Comparison of ENCODE assay signal across 9 mouse cellular contexts in genomic region chr5:125520930-125521590, GRCm38 (mm10). TPM values are rescaled to one million over a fixed set of nuclear protein-coding genes. Genes with fewer than 3 reads are reported as not detected.
DNase-seq lines count a peak whose midpoint lies in the region; ATAC-seq lines count a peak whose summit lies in the region.
"Had no signal": no experiment of that assay in that cellular context is flagged by ENCODE, and none has a peak within 500 bp of the region (broad histone marks: within the 10 kb centered on the region; RNA-seq: fewer than 3 reads in every experiment).

No protein-coding gene starts in this region.

- DNase-seq in kidney, adult 9 months: peak; percentile 67
- no peak for DNase-seq in kidney, postnatal 10 days
- peak; percentile 78 for DNase-seq in R1 (ENCODE audit: low read depth, low spot score)
- DNase-seq in lung, postnatal 25 days (ENCODE audit: low spot score): peak; percentile 33
- DNase-seq in cerebellum, adult 9-11 months: no peak
- DNase-seq in urinary bladder, adult 18-20 months (ENCODE audit: low spot score in 2 of 2): no peak
- no peak for DNase-seq in Muller cell, postnatal 12 days (ENCODE audit: inconsistent ontology term)

- ATAC-seq in hematopoietic stem cell, adult 5-6 weeks (replicated peaks in 1 of 2; ENCODE audit: insufficient read depth in 1 of 2, low FRiP score in 2 of 2, low TSS enrichment in 1 of 2, low read depth in 1 of 2, poor library complexity in 2 of 2, severe bottlenecking in 2 of 2): peak; percentile 71 to 85

RNA-seq across cellular contexts. Expression of gene Tmem132b, which starts 10.5 kb away (rescaled TPM):
- 0.13 and 0.25 TPM in 2 replicates for total RNA-seq in hematopoietic stem cell, adult 5-6 weeks (2017)
- total RNA-seq: liver, adult 2 months had no signal

RNA-seq across cellular contexts. Expression of gene Aacs, which starts 45.4 kb away (rescaled TPM):
- total RNA-seq in hematopoietic stem cell, adult 5-6 weeks (2017): 8.1 and 15.9 TPM in 2 replicates

Comparison
In these comparisons a context has a peak if more than half of its experiments do, and no peak if none do; other contexts are left out.
1. DNase-seq: peak in kidney, adult 9 months (single experiment), R1 (single experiment) and lung, postnatal 25 days (single experiment); none in kidney, postnatal 10 days (single experiment), cerebellum, adult 9-11 months (single experiment), urinary bladder, adult 18-20 months (0 of 2) and Muller cell, postnatal 12 days (single experiment).